Mouse (Mus musculus) monocyte, adult 2 months (primary cell): Measurements from ENCODE around the gene Ruvbl1.

ENCODE experiments used
- DNase-seq, 2 experiments: peaks; one replicate each; pipeline ENCODE4 v3.0.0; 2022; ENCODE audit warnings: low spot score in 2 of 2, low read depth in 1 of 2

Ruvbl1 gene

DNA sequence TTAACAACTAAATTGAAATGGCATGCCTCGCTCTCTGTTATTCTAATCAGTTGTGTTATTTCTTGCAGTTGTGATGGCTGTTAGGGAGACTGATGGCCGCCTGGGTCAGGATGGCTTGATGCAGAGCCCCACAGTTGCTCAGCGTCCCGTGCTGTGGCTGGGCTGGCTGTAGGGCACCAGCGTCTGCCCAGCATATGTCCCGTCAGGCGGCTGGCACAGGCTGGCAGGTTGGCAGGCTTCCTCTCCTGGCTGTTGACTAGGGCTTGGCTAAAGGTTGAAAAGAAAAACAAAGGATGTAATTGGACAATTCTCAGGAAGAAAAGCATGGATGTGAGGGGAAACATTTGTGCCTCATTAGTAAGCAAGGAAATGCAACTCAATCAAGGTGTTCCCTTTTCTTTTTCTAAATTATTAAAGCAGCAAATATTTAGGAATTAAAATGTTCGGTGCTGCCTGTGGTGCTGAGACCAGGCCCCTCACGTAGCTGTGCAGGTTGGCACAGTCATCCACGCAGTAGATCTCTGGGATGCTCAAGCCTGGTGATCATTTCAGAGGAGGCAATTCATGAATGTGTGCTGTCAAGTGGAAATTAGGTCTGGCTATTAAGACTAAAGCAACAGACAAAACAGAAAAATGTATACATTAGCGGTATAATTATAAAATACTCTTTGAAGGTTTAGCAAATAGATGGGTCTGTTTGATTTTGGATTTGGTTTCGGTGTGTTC is 25.6 kb downstream of the Ruvbl1 start:
- no peak for DNase-seq

GRCm38 (mm10) chr6:88493712-88494111 is 28.5 kb downstream of the Ruvbl1 start:
- no peak for DNase-seq

DNA sequence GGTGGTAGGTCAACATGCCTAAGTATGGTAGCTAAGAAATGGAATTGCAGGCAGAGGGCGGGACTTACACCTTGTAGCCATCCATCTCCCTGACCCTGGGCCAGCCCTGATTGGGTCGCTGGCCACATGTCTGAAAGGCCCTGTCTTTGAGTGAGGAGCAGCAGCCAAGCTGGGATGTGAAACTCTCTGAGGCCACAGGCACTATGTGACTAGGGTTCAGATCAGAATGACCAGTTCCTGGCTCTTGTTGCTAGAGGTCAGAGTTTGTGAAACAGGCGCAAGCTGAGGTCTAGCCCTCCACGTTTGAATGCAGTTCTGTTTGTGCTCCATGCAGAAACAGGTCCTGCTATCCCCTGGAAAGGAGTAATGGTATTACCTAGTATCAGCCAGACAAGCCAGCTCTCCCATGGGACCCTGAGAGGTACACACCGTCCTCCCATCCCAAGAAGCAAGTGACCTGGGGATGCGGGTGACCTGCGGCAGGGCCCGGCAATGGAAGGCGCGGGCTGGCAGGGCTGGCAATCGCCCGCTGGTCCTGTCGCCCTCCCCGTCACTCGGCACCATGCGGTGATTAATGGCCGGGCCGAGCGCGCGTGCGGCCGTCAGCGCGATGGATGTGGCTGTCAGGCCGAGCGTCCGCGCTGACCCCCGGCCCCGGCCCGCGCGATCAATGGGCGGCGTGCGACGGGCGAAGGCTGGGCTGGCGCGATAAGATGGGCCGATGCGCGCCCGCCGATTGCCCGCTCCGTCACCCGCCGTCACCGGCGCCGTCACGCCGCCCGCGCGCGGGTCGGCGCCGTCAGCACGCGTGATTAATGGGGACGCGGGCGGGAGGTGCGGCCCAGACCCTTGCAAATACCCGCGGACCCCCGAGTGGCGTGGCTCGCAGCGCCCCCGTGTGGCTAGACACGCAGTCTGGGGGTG is 34.5 kb downstream of the Ruvbl1 start:
- no peak for DNase-seq

GRCm38 (mm10) chr6:88500405-88500767 is 35.2 kb downstream of the Ruvbl1 start:
- DNase-seq: no peak

- no peak for DNase-seq
Measured at GRCm38 (mm10) chr6:88502030-88502970, 37.1 kb downstream of the Ruvbl1 start.

- no peak for DNase-seq
Measured at GRCm38 (mm10) chr6:88503044-88503443, 37.8 kb downstream of the Ruvbl1 start.

DNA sequence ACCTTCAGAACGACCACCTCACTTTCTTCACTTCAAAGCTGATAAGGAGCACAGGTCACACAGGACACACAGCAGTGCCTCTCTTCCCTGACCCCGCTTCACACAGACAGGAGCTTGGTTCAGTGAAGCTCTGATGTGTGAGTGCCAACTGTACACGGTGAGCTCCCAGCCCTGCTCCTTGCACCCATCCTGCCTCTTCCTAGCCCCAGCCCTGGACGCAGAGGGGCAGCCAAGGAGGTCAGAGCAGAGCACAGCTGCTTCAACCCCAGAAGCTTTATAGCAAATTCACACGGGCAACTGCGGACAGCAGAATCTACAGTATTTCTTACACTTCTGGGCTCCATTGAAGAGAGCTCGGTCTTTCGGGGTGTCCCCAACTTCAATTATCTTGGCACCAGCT is 48.8 kb downstream of the Ruvbl1 start:
- DNase-seq: no peak

DNA sequence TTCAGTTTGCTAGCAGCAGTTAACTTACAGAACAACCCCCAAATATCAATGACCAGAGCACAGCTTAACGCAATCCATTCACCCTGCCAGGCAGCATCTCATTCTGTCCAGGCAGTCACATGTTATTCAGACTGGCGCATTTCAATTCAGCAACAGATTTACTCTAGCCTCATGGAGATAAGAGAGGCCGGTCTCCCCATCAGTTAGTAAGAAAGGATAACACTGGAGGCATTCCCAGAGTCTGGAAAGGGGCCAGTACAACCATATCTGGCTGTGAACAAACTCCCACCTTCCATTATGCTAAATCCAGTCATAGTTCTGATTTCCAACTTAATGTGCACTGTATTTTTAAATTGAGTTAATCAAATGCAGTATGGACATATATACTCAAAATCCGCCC is 49.3 kb downstream of the Ruvbl1 start:
- DNase-seq: no peak

DNA sequence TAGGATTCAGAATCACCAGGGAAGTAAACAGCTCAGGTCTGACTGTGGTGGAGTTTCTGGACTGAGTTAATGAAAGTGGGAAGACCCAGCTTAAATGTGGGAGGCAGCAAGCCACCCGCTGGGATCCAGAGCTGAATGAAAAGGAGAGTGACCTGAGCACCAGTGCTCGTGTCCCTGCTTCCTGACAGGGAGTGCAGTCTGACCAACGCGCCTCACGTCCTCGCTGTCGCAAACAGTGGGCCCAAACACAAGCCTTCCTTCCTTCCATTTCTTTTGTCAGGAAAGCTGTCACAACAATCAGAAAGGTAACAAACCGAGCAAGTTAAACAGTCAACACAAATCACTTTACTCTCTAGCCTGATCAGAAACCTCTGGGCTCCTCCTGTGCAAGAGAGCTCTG is 50.8 kb downstream of the Ruvbl1 start:
- DNase-seq: no peak

DNA sequence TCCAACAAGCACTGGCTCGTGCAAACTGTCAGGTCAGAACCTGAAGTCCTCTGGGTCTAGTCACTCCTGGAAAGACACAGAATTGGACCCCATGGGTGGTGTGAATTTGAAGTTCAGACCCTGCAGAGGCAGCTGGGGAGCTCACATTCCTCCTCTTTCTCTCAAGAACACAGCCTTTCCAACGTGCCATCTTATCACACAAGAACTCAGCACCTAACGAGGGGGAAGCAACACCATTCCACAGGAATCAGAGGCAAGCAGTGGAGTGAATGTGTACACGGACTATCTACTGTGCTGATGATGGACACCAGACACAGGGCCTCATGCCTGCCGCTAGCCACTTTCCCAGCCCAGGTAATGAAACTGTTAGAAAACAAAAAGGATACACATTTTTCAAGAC is 51.5 kb downstream of the Ruvbl1 start:
- no peak for DNase-seq

GRCm38 (mm10) chr6:88517701-88518403 is 52.6 kb downstream of the Ruvbl1 start:
- DNase-seq: no peak

DNA sequence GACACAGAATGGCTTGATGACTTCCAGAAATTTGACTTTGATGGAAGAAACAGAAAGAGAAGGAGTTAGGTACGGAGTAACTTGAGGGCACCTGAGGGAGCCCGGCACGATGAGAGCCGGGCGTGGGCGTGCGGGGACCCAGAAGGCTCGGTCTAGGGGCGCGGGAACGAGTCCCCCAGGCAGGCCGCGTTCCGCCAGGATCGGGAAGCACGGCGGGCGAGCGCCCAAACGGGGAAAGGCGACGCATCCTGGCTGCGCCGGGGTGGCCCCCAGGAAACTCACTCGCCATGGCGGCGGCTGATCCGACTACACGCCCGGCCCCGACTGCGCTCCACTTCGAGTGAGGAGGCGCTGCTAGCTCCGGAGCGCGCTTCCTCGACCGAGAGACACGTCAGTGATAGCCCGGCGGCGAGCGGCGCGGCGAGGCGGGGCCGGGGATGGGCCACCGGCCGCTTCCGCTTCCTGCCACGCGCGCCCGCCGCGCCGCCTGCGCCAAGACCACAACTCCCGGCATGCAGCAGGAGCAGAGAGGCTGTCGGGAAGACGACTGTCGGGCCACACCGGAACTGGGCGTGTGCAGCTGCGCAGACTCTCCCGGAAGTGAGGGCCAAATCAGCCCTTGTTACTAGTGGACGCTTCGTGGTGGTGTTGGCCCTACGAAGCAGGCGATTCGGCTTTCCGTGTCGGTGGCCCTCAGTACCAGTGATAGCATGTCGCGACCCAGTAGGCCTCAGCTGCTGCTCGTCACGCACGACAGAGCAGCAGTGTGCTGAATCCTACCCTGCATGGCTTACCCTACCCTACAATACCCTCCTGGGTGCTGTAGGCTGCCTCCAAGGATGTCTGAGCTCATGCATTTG is 53.4 kb downstream of the Ruvbl1 start, which contains the start of gene Sec61a1:
Gene Sec61a1, minus strand, starts transcription at position 502 of the 860 bp plus-strand sequence.
- peak; percentile 81 to 86 for DNase-seq

DNA sequence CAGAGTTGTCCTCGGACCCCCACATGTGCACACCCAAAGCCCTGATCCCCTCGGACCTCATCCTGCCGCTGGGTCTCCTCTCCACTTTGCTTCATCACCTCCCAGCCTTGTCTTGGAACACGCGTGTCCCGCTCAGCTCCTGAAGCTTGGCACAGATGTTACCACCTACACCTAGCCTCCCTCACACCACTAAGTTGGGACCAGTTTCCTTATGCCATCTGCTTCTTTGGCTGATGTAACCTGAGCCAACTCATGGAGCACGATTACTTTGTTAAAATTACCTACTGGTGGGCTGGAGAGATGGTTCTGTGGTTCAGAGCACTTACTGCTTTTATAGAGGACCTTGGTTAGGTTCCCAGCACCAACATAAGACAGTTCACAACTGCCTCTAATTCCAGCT is 56.6 kb downstream of the Ruvbl1 start:
- no peak for DNase-seq

DNA sequence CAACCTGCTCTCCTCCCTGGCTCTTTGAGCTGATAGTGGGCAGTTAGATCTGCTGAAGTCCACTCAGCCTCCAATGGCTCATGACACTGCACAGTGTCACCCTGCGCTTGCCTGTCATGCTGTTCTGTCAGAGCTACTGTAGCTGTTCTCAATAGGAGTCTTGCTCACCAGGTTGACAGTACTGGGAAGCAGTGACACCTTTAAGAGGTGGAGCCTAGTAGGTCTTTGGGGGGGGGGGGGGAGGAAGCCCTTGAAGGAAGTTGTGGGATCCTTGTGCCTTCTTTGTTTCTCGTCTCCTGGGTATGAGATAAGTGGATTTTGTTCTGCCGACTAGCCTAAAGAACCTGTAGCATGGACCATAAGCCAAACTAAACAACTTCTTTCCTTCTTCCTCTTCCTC is 57.4 kb downstream of the Ruvbl1 start:
- DNase-seq: no peak

DNA sequence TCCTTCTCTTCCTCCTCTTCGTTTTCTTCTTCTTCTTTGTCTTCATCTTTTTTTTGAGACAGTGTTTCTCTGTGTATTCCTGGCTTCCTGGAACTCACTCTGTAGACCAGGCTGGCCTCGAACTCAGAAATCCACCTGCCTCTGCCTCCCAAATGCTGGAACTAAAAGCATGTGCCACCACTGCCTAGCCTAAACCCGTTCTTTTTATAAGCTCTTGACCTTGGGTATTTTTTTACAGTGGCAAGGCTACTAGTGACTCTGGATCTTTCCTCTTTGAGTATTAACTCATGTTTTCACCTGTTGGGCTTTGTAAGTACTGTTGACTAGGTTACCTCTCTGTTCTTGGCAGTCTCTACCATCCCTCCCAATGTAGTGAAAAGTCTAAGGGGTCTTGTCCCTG is 57.8 kb downstream of the Ruvbl1 start:
- no peak for DNase-seq

- DNase-seq: no peak
Measured at GRCm38 (mm10) chr6:88523451-88523850, 58.2 kb downstream of the Ruvbl1 start.

DNA sequence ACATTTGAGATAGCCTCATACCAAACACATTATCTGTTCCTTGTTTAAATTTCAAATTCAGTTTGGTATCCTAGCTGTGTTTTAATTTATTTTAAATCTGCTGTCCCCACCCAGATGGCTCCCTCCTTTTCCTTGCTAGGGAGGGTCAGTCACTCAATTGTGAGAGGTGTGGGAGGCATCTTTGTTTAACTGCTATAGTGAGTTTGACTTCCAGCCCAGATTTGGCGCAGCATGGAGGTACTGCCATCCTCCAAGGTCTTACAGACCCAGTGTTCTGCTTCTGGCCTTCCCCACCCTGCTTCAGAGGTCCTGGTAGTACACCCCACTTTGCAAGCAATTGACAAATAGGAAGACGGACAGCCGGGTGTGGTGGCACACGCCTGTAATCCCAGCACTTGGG is 58.8 kb downstream of the Ruvbl1 start:
- DNase-seq: no peak

DNA sequence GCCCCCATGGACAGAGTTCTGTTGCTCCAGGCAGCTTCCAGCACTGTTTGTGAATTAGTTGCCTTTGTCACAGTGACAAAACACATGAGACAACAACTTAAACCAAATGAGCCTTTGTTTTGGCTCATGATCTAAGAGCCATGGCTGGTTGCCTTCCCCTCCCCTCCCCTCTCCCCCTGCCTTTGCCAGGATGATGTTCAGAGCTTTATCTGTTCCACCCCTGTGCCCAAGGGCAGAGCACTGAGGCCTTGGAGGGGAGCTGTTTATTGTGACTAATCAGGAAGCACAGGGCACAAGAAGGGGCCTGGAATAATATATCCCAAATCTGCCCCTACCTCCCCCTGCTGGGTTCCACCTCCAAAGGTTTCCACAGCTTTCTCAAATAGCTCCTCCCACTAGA is 65.1 kb downstream of the Ruvbl1 start:
- DNase-seq: no peak

DNA sequence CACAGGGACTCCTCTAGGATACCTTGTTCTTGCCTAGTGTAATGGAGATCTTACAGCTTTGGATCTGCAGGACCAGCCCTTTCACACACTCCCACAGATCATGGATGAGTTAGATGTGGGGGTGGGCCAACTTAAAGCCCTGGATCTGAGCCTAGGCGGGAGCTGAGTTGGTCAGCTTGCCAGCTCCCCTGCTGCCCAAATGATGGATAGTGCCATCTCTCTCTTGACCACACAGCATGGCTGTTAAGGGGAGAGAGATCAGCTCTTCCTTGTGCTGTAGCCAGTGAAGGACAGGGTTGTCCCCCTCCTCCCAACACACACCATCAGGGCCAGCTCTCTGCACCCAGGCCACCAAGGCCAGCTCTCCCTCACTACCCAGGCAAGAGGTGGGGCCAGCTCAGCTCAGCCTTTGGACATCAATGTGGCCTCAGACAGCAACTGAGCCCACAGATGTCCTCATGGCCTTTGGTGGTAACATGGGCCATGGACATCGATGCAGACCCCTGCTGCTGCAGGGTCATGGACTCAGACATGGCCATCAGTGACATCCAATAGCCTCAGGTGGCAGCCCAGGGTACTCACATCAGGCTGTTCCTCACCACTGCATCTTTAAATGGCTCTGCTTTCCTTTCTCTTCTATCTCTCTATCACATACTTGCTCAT is 75.0 kb downstream of the Ruvbl1 start:
- DNase-seq: no peak
